17 mouse cellular contexts compared by ENCODE assay signal in genomic region chr13:56471211-56471610, GRCm38 (mm10). TPM values are rescaled to one million over a fixed set of nuclear protein-coding genes. Genes with fewer than 3 reads are reported as not detected.
"Had no signal": no experiment of that assay in that cellular context is flagged by ENCODE, and none has a peak within 500 bp of the region (broad histone marks: within the 10 kb centered on the region; RNA-seq: fewer than 3 reads in every experiment).

No protein-coding gene starts in this region.

- DNase-seq: left cerebral cortex, postnatal 4 days; thymus, adult 2 months; thymus, postnatal 25 days had no signal

- H3K27me3 ChIP-seq: liver, embryonic 15.5 days; neural tube, embryonic 12.5 days; stomach, embryonic 15.5 days had no signal

- H3K9me3 ChIP-seq: liver, embryonic 15.5 days; megakaryocyte, embryonic 14.5 days; midbrain, embryonic 15.5 days; neural tube, embryonic 12.5 days; stomach, embryonic 15.5 days had no signal

- H3K36me3 ChIP-seq: liver, embryonic 15.5 days; midbrain, embryonic 15.5 days; neural tube, embryonic 12.5 days; stomach, embryonic 15.5 days had no signal

- H3K4me1 ChIP-seq: liver, embryonic 15.5 days; megakaryocyte, embryonic 14.5 days; neural tube, embryonic 12.5 days; stomach, embryonic 15.5 days had no signal

- H3K4me3 ChIP-seq: liver, embryonic 15.5 days; megakaryocyte, embryonic 14.5 days; midbrain, embryonic 15.5 days; neural tube, embryonic 12.5 days; stomach, embryonic 15.5 days had no signal

- H3K4me2 ChIP-seq: liver, embryonic 11.5 days; liver, embryonic 15.5 days; midbrain, embryonic 11.5 days; midbrain, embryonic 15.5 days; neural tube, embryonic 12.5 days; stomach, embryonic 15.5 days had no signal

- H3K9ac ChIP-seq: liver, embryonic 15.5 days; midbrain, embryonic 15.5 days; neural tube, embryonic 12.5 days; stomach, embryonic 15.5 days had no signal

- ATAC-seq: midbrain, embryonic 15.5 days had no signal

- H3K27ac ChIP-seq: liver, embryonic 15.5 days; macrophage; midbrain, embryonic 15.5 days; neural tube, embryonic 12.5 days; stomach, embryonic 15.5 days had no signal

RNA-seq across cellular contexts. Expression of gene Il9, which starts 10.8 kb away (rescaled TPM):
- polyA plus RNA-seq: intestine, embryonic 14.5 days; large intestine, adult 2 months; limb, embryonic 14.5 days; liver, embryonic 11.5 days; liver, embryonic 15.5 days; lung, adult 2 months; macrophage; midbrain, embryonic 11.5 days; midbrain, embryonic 15.5 days; neural tube, embryonic 12.5 days; spleen, adult 2 months; stomach, embryonic 15.5 days; urinary bladder, adult 2 months had no signal

RNA-seq across cellular contexts. Expression of gene Slc25a48, which starts 33.1 kb away (rescaled TPM):
- polyA plus RNA-seq: macrophage; midbrain, embryonic 11.5 days; midbrain, embryonic 15.5 days; neural tube, embryonic 12.5 days had no signal

RNA-seq across cellular contexts. Expression of gene Gm3045, which starts 44.8 kb away (rescaled TPM):
- polyA plus RNA-seq: intestine, embryonic 14.5 days; large intestine, adult 2 months; liver, embryonic 11.5 days; liver, embryonic 15.5 days; lung, adult 2 months; macrophage; midbrain, embryonic 11.5 days; midbrain, embryonic 15.5 days; neural tube, embryonic 12.5 days; spleen, adult 2 months; stomach, embryonic 15.5 days; thymus, adult 2 months had no signal
